Mouse (Mus musculus) G1E (cell line): Measurements from ENCODE around the gene Gm11985.

ENCODE experiments used
- CTCF ChIP-seq: IDR thresholded peaks from 2 replicates; pipeline ENCODE4 v1.5.1; 2012; ENCODE audit warnings: low read depth, low read length, inconsistent platforms, mixed read lengths
- GATA1 ChIP-seq: IDR thresholded peaks from 2 replicates; pipeline ENCODE4 v1.6.1; 2012; ENCODE audit warnings: borderline replicate concordance, low read length, inconsistent platforms, mixed read lengths
- GATA2 ChIP-seq: IDR thresholded peaks from 2 replicates; pipeline ENCODE4 v1.6.1; 2012; ENCODE audit warnings: low read depth, low read length, inconsistent platforms, borderline replicate concordance
- POLR2AphosphoS5 ChIP-seq: IDR thresholded peaks from 2 replicates; pipeline ENCODE4 v1.6.1; 2012; ENCODE audit warnings: low read depth, low read length, inconsistent platforms; ENCODE audit not compliant: insufficient replicate concordance
- TAL1 ChIP-seq: conservative IDR thresholded peaks from 2 replicates; pipeline ENCODE4 v1.6.1; 2012; ENCODE audit warnings: low read depth, low read length, inconsistent platforms, mixed read lengths

GRCm38 (mm10) chr11:7202206-7202605 is 13.8 kb upstream of the Gm11985 start:
- TF ChIP-seq CTCF (no peak), GATA1 (no peak), TAL1 (no peak), GATA2 (no peak), POLR2AphosphoS5 (no peak)
